Mouse (Mus musculus) hindbrain, embryonic 16.5 days (tissue): ENCODE results near the gene Msx3. TPM values are rescaled to one million over a fixed set of nuclear protein-coding genes. Genes with fewer than 3 reads are reported as not detected.

Experiments used
- ATAC-seq: fragments of 200-750 bp; cut with Nextera tagmentation; 2 replicates; pipeline ENCODE4 v1.8.0; 2017; ENCODE audit warnings: moderate TSS enrichment, moderate library complexity
- H3K27ac ChIP-seq: fragments of 300-500 bp; sonication (generic); 2 replicates; pipeline ENCODE4 v1.5.1; 2014; ENCODE audit warnings: low read depth, mild to moderate bottlenecking, control low read depth, low read length, moderate library complexity
- H3K27me3 ChIP-seq: fragments of 300-500 bp; sonication (generic); replicated peaks from 2 replicates; pipeline ENCODE4 v1.6.1; 2014; ENCODE audit warnings: low read length; ENCODE audit not compliant: control insufficient read depth, insufficient read depth
- H3K36me3 ChIP-seq: fragments of 300-500 bp; sonication (generic); 2 replicates; pipeline ENCODE4 v1.6.1; 2014; ENCODE audit warnings: mild to moderate bottlenecking, low read length, moderate library complexity, mixed read lengths; ENCODE audit not compliant: control insufficient read depth, insufficient read depth
- H3K4me1 ChIP-seq: fragments of 300-500 bp; sonication (generic); 2 replicates; pipeline ENCODE4 v1.6.1; 2014; ENCODE audit warnings: low read depth, low read length; ENCODE audit not compliant: control insufficient read depth, insufficient read depth
- H3K4me2 ChIP-seq: fragments of 300-500 bp; sonication (generic); 2 replicates; pipeline ENCODE4 v1.6.1; 2014; ENCODE audit warnings: mild to moderate bottlenecking, low read length, control low read depth, moderate library complexity
- H3K4me3 ChIP-seq: fragments of 300-500 bp; sonication (generic); 2 replicates; pipeline ENCODE4 v1.5.1; 2014; ENCODE audit warnings: mild to moderate bottlenecking, low read length, control low read depth, moderate library complexity
- H3K9ac ChIP-seq: fragments of 300-500 bp; sonication (generic); 2 replicates; pipeline ENCODE4 v1.6.1; 2014; ENCODE audit warnings: low read depth, mild to moderate bottlenecking, control low read depth, low read length, moderate library complexity
- H3K9me3 ChIP-seq: fragments of 300-500 bp; sonication (generic); 2 replicates; pipeline ENCODE4 v1.6.1; 2014; ENCODE audit warnings: mild to moderate bottlenecking, low read length, moderate library complexity; ENCODE audit not compliant: control insufficient read depth
- WGBS: fragments of 180-500 bp; shearing (Covaris S2); extraction: QIAGEN DNeasy Blood & Tissue Kit; methylation state at CpG from one replicate; pipeline ENCODE4 v1.1.7; 2014; 5-methylcytosine and 5-hydroxymethylcytosine counted together
- polyA plus RNA-seq: library from polyadenylated mRNA; unstranded; fragments of >200 nt; fragmentation: Nextera tagmentation; extraction: Ambion mirVana; gene quantifications from 2 replicates; pipeline ENCODE4 v1.2.1, GENCODE M21; 2015

Gene Msx3
- polyA plus RNA-seq, 1 experiment from 2014 or later = 4.1 TPM

GRCm38 (mm10) chr7:140060936-140061831 is 12.3 kb upstream of the Msx3 start:
- peak overlapping the region; percentile 73 for H3K4me2 ChIP-seq
- peak overlapping the region; percentile 0; the same call in 1 of the 2 replicates for H3K27ac ChIP-seq
- peak overlapping the region; percentile 38 for H3K4me3 ChIP-seq
- peak; percentile 64 for ATAC-seq
- WGBS = under 1% methylated on average over 47 of the region's 47 CpGs
- peak overlapping the region; percentile 62 for H3K9ac ChIP-seq
- H3K36me3 ChIP-seq = no peaks in the 10 kb centered on the region
- H3K27me3 ChIP-seq = no peaks in the 10 kb centered on the region; the same call in 1 of the 2 replicates
- H3K9me3 ChIP-seq = no peaks in the 10 kb centered on the region
- H3K4me1 ChIP-seq = peaks cover 24% of the 10 kb centered on the region

DNA sequence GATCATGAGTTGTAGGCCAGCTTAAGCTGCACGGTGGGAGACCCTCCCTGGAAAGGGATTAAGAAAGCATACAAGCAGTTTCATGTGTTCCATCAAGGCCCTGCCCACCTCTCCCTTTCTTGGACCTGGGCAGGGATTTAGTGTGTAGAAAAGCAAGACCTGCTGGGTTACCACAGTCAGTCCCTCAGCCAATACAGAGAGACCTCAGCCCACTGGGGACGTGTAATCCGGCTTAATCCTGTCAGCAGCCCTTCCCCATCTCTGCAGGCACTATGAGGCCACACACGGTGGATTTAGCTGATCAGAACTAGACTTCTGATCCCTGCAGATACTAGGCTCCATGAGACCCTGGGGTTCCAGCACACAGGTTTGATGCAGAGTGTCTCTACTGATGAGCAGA is 10.7 kb upstream of the Msx3 start:
- H3K9me3 ChIP-seq = no peaks in the 10 kb centered on the region
- H3K4me1 ChIP-seq = peaks cover 24% of the 10 kb centered on the region
- 34% methylated on average over 4 of the region's 4 CpGs for WGBS
- no peak for ATAC-seq
- H3K27ac ChIP-seq = no peak overlapping the region
- no peak overlapping the region for H3K4me2 ChIP-seq
- no peaks in the 10 kb centered on the region for H3K27me3 ChIP-seq
- H3K36me3 ChIP-seq = no peaks in the 10 kb centered on the region
- H3K4me3 ChIP-seq = no peak overlapping the region
- no peak overlapping the region for H3K9ac ChIP-seq

- no peak for ATAC-seq
- peaks cover 24% of the 10 kb centered on the region for H3K4me1 ChIP-seq
- H3K36me3 ChIP-seq = no peaks in the 10 kb centered on the region
- peak overlapping the region; percentile 86 for H3K4me2 ChIP-seq
- 8% methylated on average over 7 of the region's 7 CpGs for WGBS
- H3K9me3 ChIP-seq = no peaks in the 10 kb centered on the region
- H3K4me3 ChIP-seq = peak overlapping the region; percentile 57
- peak overlapping the region; percentile 81 for H3K27ac ChIP-seq
- H3K9ac ChIP-seq = peak overlapping the region; percentile 80
- no peaks in the 10 kb centered on the region for H3K27me3 ChIP-seq
Measured at GRCm38 (mm10) chr7:140058528-140058927, 9.6 kb upstream of the Msx3 start.

DNA sequence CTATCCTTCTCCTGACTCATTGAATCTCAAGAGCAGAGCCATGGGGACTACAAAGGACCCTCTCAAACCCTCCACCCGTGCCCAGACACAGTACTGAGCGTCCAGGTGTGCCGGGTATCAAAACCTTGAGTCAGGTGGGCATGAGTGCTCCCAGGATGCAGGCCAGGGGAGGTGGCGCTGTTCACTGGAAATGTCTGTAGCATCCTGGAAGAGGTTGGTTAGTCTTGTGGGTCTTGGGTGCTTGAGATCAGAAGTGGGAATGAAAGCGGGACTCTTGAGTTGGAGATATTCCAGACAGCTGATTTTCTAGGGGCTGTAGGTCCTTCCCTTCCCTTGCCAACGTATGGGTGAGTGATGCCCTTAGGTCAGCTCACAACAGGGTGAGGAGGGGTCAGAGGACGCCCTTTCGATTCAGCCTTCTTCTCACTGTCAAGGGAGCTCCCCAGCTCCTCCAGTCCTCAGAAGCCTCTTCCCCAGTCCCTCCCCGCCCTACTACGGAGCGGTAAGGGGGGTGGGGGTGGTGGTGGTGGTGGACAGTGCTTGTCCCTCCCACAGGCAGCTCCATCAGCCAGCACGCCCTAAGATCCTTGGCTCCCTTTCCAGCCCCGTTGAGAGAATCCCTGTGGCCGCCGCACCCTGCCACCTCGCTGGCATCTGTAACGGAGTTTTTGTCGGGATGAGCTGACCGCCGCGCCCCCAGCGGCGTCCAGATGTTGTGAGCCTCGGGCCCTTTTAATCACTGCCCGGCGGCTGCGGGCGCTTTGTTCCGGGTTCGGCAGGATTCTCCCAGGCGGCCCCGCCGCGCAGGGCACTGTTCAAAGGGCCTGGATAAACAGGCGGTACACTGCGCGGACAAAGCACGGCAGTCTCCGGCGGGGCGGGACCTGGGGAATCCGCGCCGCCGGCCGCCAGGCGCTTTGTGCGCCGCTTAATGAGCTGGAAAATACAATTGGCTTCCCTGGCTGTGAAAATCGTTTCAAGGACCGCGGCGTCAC is 8.8 kb upstream of the Msx3 start:
- Histone ChIP-seq H3K27me3 (no peaks in the 10 kb centered on the region), H3K9me3 (no peaks in the 10 kb centered on the region), H3K4me1 (peaks cover 24% of the 10 kb centered on the region), H3K4me3 (peak overlapping the region; percentile 57), H3K27ac (peak overlapping the region; percentile 81), H3K4me2 (peak overlapping the region; percentile 86), H3K9ac (peak overlapping the region; percentile 80), H3K36me3 (no peaks in the 10 kb centered on the region)
- ATAC-seq = peak; percentile 73
- WGBS = 2% methylated on average over 53 of the region's 53 CpGs

GRCm38 (mm10) chr7:140054124-140054523 is 5.2 kb upstream of the Msx3 start:
- Histone ChIP-seq H3K9me3 (no peaks in the 10 kb centered on the region), H3K4me2 (no peak overlapping the region), H3K27ac (no peak overlapping the region; the same call in 1 of the 2 replicates), H3K36me3 (no peaks in the 10 kb centered on the region), H3K9ac (no peak overlapping the region), H3K27me3 (peaks cover 15% of the 10 kb centered on the region), H3K4me1 (peaks cover 18% of the 10 kb centered on the region), H3K4me3 (no peak overlapping the region)
- 78% methylated on average over 4 of the region's 4 CpGs for WGBS
- ATAC-seq = no peak

DNA sequence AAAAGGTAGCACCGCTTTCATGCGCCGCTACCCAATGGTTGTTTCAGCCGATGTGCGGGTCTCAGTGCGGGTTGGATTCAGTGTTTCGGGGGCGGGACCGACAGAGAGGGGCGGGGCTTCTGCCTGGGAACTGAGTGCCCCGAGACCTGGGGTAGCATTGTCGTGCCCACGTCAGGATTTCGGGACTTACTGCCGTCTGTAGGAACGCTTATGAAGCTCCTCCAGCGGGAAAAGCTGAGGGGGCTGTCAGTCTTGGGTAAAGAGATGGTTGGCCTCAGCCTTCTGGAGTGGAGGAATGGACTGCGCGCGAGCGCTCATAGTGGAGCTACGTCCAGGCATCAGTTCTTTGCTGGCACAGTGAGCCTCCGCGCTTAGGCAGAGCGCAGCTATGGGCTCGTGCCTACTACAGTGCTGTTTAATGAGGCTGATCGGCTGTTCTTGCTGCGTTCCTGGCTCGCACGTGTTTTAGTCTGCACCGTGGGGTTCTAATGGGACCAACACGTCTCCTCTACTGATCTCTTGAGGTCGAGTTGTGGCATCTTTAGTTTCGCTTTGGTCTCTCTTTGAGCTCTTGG is 313 bp upstream of the Msx3 start:
- ATAC-seq = peak; percentile 84
- WGBS = under 1% methylated on average over 34 of the region's 34 CpGs
- Histone ChIP-seq H3K27me3 (peaks cover 25% of the 10 kb centered on the region), H3K27ac (no peak overlapping the region), H3K4me3 (peak overlapping the region; percentile 50), H3K9ac (peak overlapping the region; percentile 59), H3K36me3 (no peaks in the 10 kb centered on the region), H3K4me1 (peaks cover 18% of the 10 kb centered on the region), H3K9me3 (no peaks in the 10 kb centered on the region), H3K4me2 (peak overlapping the region; percentile 80)

- 0 out of 2 replicates have a peak, but pooled peaks have one; percentile 24 for ATAC-seq
- H3K27me3 ChIP-seq = peaks cover 25% of the 10 kb centered on the region
- peak overlapping the region; percentile 50 for H3K4me3 ChIP-seq
- H3K4me1 ChIP-seq = peaks cover 18% of the 10 kb centered on the region
- no peaks in the 10 kb centered on the region for H3K9me3 ChIP-seq
- no peak overlapping the region for H3K27ac ChIP-seq
- no peaks in the 10 kb centered on the region for H3K36me3 ChIP-seq
- under 1% methylated on average over 33 of the region's 33 CpGs for WGBS
- H3K9ac ChIP-seq = peak overlapping the region; percentile 33; the same call in 1 of the 2 replicates
- H3K4me2 ChIP-seq = peak overlapping the region; percentile 80
Measured at GRCm38 (mm10) chr7:140047811-140048311, 1.0 kb downstream of the Msx3 start.

GRCm38 (mm10) chr7:140045546-140045945 is 3.3 kb downstream of the Msx3 start:
- no peak overlapping the region for H3K4me2 ChIP-seq
- H3K36me3 ChIP-seq = peaks cover 4% of the 10 kb centered on the region
- WGBS = 89% methylated on average over 4 of the region's 4 CpGs
- H3K27me3 ChIP-seq = peaks cover 15% of the 10 kb centered on the region
- no peak overlapping the region for H3K9ac ChIP-seq
- H3K4me3 ChIP-seq = no peak overlapping the region
- no peak for ATAC-seq
- H3K4me1 ChIP-seq = peaks cover 18% of the 10 kb centered on the region
- H3K9me3 ChIP-seq = no peaks in the 10 kb centered on the region
- no peak overlapping the region for H3K27ac ChIP-seq
